Mouse (Mus musculus): Measurements from ENCODE around the gene Ptpn21.

Gene Ptpn21

GRCm38 (mm10) chr12:98721030-98721429, 16.2 kb downstream of the Ptpn21 start:
- no peak for DNase-seq

- DNase-seq: no peak
Observed at GRCm38 (mm10) chr12:98720628-98721027, 16.6 kb downstream of the Ptpn21 start.

- DNase-seq: peak in 1 of 2 experiments; percentile 66
Observed at GRCm38 (mm10) chr12:98716142-98716541, 21.1 kb downstream of the Ptpn21 start.

GRCm38 (mm10) chr12:98714757-98715156, 22.4 kb downstream of the Ptpn21 start:
- DNase-seq: peak; percentile 53 to 55

GRCm38 (mm10) chr12:98713621-98714103, 23.5 kb downstream of the Ptpn21 start:
- DNase-seq: no peak

- no peak for DNase-seq
Observed at GRCm38 (mm10) chr12:98712819-98713218, 24.4 kb downstream of the Ptpn21 start.

GRCm38 (mm10) chr12:98703961-98704360, 33.2 kb downstream of the Ptpn21 start:
- no peak for DNase-seq

- DNase-seq: no peak
Observed at GRCm38 (mm10) chr12:98703554-98703953, 33.7 kb downstream of the Ptpn21 start.

- DNase-seq: no peak
Observed at GRCm38 (mm10) chr12:98701564-98701963, 35.6 kb downstream of the Ptpn21 start.

- DNase-seq: no peak
Observed at GRCm38 (mm10) chr12:98697202-98697601, 40.0 kb downstream of the Ptpn21 start.

- DNase-seq: no peak
Observed at GRCm38 (mm10) chr12:98690230-98690629, 47.0 kb downstream of the Ptpn21 start.

- DNase-seq: no peak
Observed at GRCm38 (mm10) chr12:98683574-98683973, 53.6 kb downstream of the Ptpn21 start.

GRCm38 (mm10) chr12:98683171-98683570, 54.0 kb downstream of the Ptpn21 start:
- no peak for DNase-seq

- DNase-seq: no peak
Observed at GRCm38 (mm10) chr12:98682196-98682595, 55.0 kb downstream of the Ptpn21 start.

GRCm38 (mm10) chr12:98679906-98680305, 57.3 kb downstream of the Ptpn21 start:
- no peak for DNase-seq

- no peak for DNase-seq
Observed at GRCm38 (mm10) chr12:98677336-98677735, 59.9 kb downstream of the Ptpn21 start.

GRCm38 (mm10) chr12:98676861-98677260, 60.3 kb downstream of the Ptpn21 start:
- DNase-seq: no peak

GRCm38 (mm10) chr12:98674627-98675143, 62.5 kb downstream of the Ptpn21 start:
- DNase-seq: peak; percentile 82 to 83

GRCm38 (mm10) chr12:98673879-98674278, 63.3 kb downstream of the Ptpn21 start:
- DNase-seq: no peak

GRCm38 (mm10) chr12:98670429-98670828, 66.8 kb downstream of the Ptpn21 start:
- no peak for DNase-seq

- peak; percentile 74 to 83 for DNase-seq
Observed at GRCm38 (mm10) chr12:98669864-98670263, 67.3 kb downstream of the Ptpn21 start.

- no peak for DNase-seq
Observed at GRCm38 (mm10) chr12:98669086-98669485, 68.1 kb downstream of the Ptpn21 start.

GRCm38 (mm10) chr12:98668132-98668814, 68.9 kb downstream of the Ptpn21 start:
- peak; percentile 86 to 89 for DNase-seq

- no peak for DNase-seq
Observed at GRCm38 (mm10) chr12:98662617-98663016, 74.6 kb downstream of the Ptpn21 start.

GRCm38 (mm10) chr12:98656873-98657272, 80.3 kb downstream of the Ptpn21 start:
- DNase-seq: no peak
